Mouse (Mus musculus) E14TG2a.4 (cell line): ENCODE data around the gene Orm3.

Experiments
- CTCF ChIP-seq: conservative IDR thresholded peaks from 2 replicates; pipeline ENCODE4 v1.5.1; 2014; ENCODE audit warnings: low read length
- NANOG ChIP-seq: IDR thresholded peaks from 2 replicates; pipeline ENCODE4 v1.6.1; 2014; ENCODE audit warnings: borderline replicate concordance, low read length, mixed read lengths
- POU5F1 ChIP-seq: IDR thresholded peaks from 2 replicates; pipeline ENCODE4 v1.6.1; 2014; ENCODE audit warnings: low read length, borderline replicate concordance

DNA sequence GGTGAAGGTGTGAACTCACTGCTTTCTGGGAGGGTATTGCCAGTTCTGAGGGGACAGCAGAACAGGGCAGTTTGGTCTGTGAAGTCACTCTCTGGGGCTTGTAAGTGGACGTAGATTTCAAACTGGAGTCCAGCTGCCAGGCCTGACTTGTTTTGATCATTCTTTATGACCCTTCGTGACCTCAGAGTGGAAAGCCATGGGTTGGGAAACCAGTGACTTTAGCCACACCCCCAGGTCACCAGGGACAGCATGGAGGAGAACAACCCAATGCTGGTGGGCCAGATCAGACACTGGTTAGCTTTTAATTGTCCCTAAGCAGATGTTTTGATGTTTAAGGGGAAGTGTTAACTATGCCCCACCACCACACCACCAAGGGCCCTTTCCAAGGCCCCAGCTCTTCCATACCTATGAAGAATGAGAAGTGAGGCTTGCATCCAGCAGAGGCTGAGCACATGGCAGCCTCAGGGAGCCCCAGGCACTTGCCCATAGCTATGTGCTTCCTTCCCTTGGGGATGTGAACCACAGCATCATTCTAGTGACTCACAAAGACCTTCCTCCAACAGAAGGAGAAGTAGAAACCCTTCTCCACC, 1.1 kb downstream of the Orm3 start:
- TF ChIP-seq CTCF = no peak
- no peak for TF ChIP-seq POU5F1
- no peak for TF ChIP-seq NANOG
